ENCODE assay signal across 8 mouse cellular contexts in genomic region chr6:72277508-72278166, GRCm38 (mm10). TPM values are rescaled to one million over a fixed set of nuclear protein-coding genes. Genes with fewer than 3 reads are reported as not detected.
DNase-seq lines count a peak whose midpoint lies in the region; ATAC-seq lines count a peak whose summit lies in the region.

No protein-coding gene starts in this region.

- no peak overlapping the region for H3K4me2 ChIP-seq in hindbrain, embryonic 15.5 days
- no peak overlapping the region for H3K4me2 ChIP-seq in hindbrain, embryonic 12.5 days (replicated peaks)
- H3K4me2 ChIP-seq in embryonic facial prominence, embryonic 15.5 days (replicated peaks) = no peak overlapping the region
- H3K4me2 ChIP-seq in kidney, embryonic 16.5 days (replicated peaks; ENCODE audit: low read depth, low read length) = no peak overlapping the region

- no peak overlapping the region for H3K4me3 ChIP-seq in hindbrain, embryonic 15.5 days
- H3K4me3 ChIP-seq in hindbrain, embryonic 12.5 days = no peak overlapping the region
- no peak overlapping the region for H3K4me3 ChIP-seq in embryonic facial prominence, embryonic 15.5 days (replicated peaks)
- H3K4me3 ChIP-seq in kidney, embryonic 16.5 days (ENCODE audit: low read length) = no peak overlapping the region

- peak; percentile 66 for DNase-seq in lung, postnatal 36 days
- DNase-seq in cerebellum, postnatal 10 days = no peak
- DNase-seq in frontal cortex, postnatal 10 days (ENCODE audit: low spot score in 2 of 2) = no peak
- DNase-seq in spleen, postnatal 10 days (ENCODE audit: low spot score in 2 of 2) = no peak

- no peaks in the 10 kb centered on the region for H3K9me3 ChIP-seq in hindbrain, embryonic 15.5 days
- H3K9me3 ChIP-seq in hindbrain, embryonic 12.5 days (replicated peaks) = no peaks in the 10 kb centered on the region
- no peaks in the 10 kb centered on the region for H3K9me3 ChIP-seq in embryonic facial prominence, embryonic 15.5 days (replicated peaks)
- no peaks in the 10 kb centered on the region; the same call in 1 of the 2 replicates for H3K9me3 ChIP-seq in kidney, embryonic 16.5 days (ENCODE audit: low read length)

- no peak overlapping the region for H3K9ac ChIP-seq in hindbrain, embryonic 15.5 days
- no peak overlapping the region for H3K9ac ChIP-seq in hindbrain, embryonic 12.5 days
- no peak overlapping the region for H3K9ac ChIP-seq in embryonic facial prominence, embryonic 15.5 days
- no peak overlapping the region for H3K9ac ChIP-seq in kidney, embryonic 16.5 days (replicated peaks; ENCODE audit: low read length)

- no peaks in the 10 kb centered on the region for H3K36me3 ChIP-seq in hindbrain, embryonic 15.5 days
- H3K36me3 ChIP-seq in hindbrain, embryonic 12.5 days = no peaks in the 10 kb centered on the region
- H3K36me3 ChIP-seq in embryonic facial prominence, embryonic 15.5 days = no peaks in the 10 kb centered on the region
- H3K36me3 ChIP-seq in kidney, embryonic 16.5 days (ENCODE audit: insufficient read depth, low read length) = no peaks in the 10 kb centered on the region

- H3K4me1 ChIP-seq in hindbrain, embryonic 15.5 days (replicated peaks) = no peaks in the 10 kb centered on the region
- no peaks in the 10 kb centered on the region for H3K4me1 ChIP-seq in hindbrain, embryonic 12.5 days
- no peaks in the 10 kb centered on the region for H3K4me1 ChIP-seq in embryonic facial prominence, embryonic 15.5 days
- peaks cover 6% of the 10 kb centered on the region for H3K4me1 ChIP-seq in kidney, embryonic 16.5 days (ENCODE audit: insufficient read depth, low read length)

- H3K27me3 ChIP-seq in hindbrain, embryonic 15.5 days = no peaks in the 10 kb centered on the region
- H3K27me3 ChIP-seq in hindbrain, embryonic 12.5 days = no peaks in the 10 kb centered on the region; the same call in 1 of the 2 replicates
- H3K27me3 ChIP-seq in embryonic facial prominence, embryonic 15.5 days = no peaks in the 10 kb centered on the region
- no peaks in the 10 kb centered on the region for H3K27me3 ChIP-seq in kidney, embryonic 16.5 days (ENCODE audit: insufficient read depth, low read length)

- no peak for ATAC-seq in hindbrain, embryonic 15.5 days (ENCODE audit: low FRiP score, low read depth)
- ATAC-seq in hindbrain, embryonic 12.5 days (ENCODE audit: low FRiP score) = no peak
- peak; percentile 46; the same call in 1 of the 2 replicates for ATAC-seq in embryonic facial prominence, embryonic 15.5 days (ENCODE audit: insufficient number of reproducible peaks, low FRiP score, low TSS enrichment, low read depth)
- ATAC-seq in kidney, embryonic 16.5 days (ENCODE audit: low FRiP score, low TSS enrichment) = peak; percentile 61

- H3K27ac ChIP-seq in hindbrain, embryonic 15.5 days (replicated peaks) = 0 out of 2 replicates have a peak overlapping the region, but pooled peaks have one; percentile 14
- H3K27ac ChIP-seq in hindbrain, embryonic 12.5 days = no peak overlapping the region
- no peak overlapping the region; the same call in 1 of the 2 replicates for H3K27ac ChIP-seq in embryonic facial prominence, embryonic 15.5 days (replicated peaks)
- peak overlapping the region; percentile 42; the same call in 1 of the 2 replicates for H3K27ac ChIP-seq in kidney, embryonic 16.5 days (ENCODE audit: low read length)

- WGBS in hindbrain, embryonic 15.5 days = 85% methylated on average over 9 of the region's 9 CpGs
- WGBS in hindbrain, embryonic 12.5 days = 80% methylated on average over 9 of the region's 9 CpGs
- WGBS in embryonic facial prominence, embryonic 15.5 days = 69% methylated on average over 9 of the region's 9 CpGs
- 64% methylated on average over 9 of the region's 9 CpGs for WGBS in kidney, embryonic 16.5 days

RNA-seq across cellular contexts. Expression of gene Sftpb, which starts 26.8 kb away (rescaled TPM):
- polyA plus RNA-seq in hindbrain, embryonic 15.5 days (2015; fragmentation: Nextera tagmentation; extraction: Ambion mirVana) = 0.26 and 0.79 TPM in 2 replicates
- polyA plus RNA-seq in hindbrain, embryonic 12.5 days (2016; fragmentation: Nextera tagmentation; extraction: Ambion mirVana) = not detected in 2 replicates
- not detected in 2 replicates for polyA plus RNA-seq in embryonic facial prominence, embryonic 15.5 days (2015; fragmentation: Nextera tagmentation; extraction: Ambion mirVana)
- 5.4 TPM in 1 of 2 replicates, not detected in the other for polyA plus RNA-seq in kidney, embryonic 16.5 days (2015; fragmentation: Nextera tagmentation; extraction: Ambion mirVana)

RNA-seq across cellular contexts. Expression of gene Atoh8, which starts 42.3 kb away (rescaled TPM):
- 3.7 and 4.2 TPM in 2 replicates for polyA plus RNA-seq in hindbrain, embryonic 15.5 days (2015; fragmentation: Nextera tagmentation; extraction: Ambion mirVana)
- 12.4 and 13.7 TPM in 2 replicates for polyA plus RNA-seq in hindbrain, embryonic 12.5 days (2016; fragmentation: Nextera tagmentation; extraction: Ambion mirVana)
- 18.0 and 18.4 TPM in 2 replicates for polyA plus RNA-seq in embryonic facial prominence, embryonic 15.5 days (2015; fragmentation: Nextera tagmentation; extraction: Ambion mirVana)
- 24.2 and 25.3 TPM in 2 replicates for polyA plus RNA-seq in kidney, embryonic 16.5 days (2015; fragmentation: Nextera tagmentation; extraction: Ambion mirVana)

Comparison
In these comparisons a context has a peak if more than half of its experiments do, and no peak if none do; other contexts are left out.
1. H3K27ac ChIP-seq: peak in hindbrain, embryonic 15.5 days (single experiment) and kidney, embryonic 16.5 days (single experiment); none in hindbrain, embryonic 12.5 days (single experiment) and embryonic facial prominence, embryonic 15.5 days (single experiment).
2. ATAC-seq: peak in embryonic facial prominence, embryonic 15.5 days (single experiment) and kidney, embryonic 16.5 days (single experiment); none in hindbrain, embryonic 15.5 days (single experiment) and hindbrain, embryonic 12.5 days (single experiment).